Mouse (Mus musculus) heart, adult 2 months (tissue): ENCODE measurements around the gene 3300002I08Rik. TPM values are rescaled to one million over a fixed set of nuclear protein-coding genes. Genes with fewer than 3 reads are reported as not detected.

Experiments
- DNase-seq, 2 experiments: peaks; one replicate each; pipeline ENCODE4 v3.0.0; 2021
- H3K27ac ChIP-seq: fragments of 200-600 bp; 2 replicates; pipeline ENCODE4 v1.8.1; 2022
- H3K27me3 ChIP-seq: fragments of 200-500 bp; 2 replicates; pipeline ENCODE4 v1.6.1; 2012; ENCODE audit warnings: mild to moderate bottlenecking, low read length, inconsistent platforms, mixed read lengths; ENCODE audit not compliant: control insufficient read depth, insufficient read depth
- H3K36me3 ChIP-seq: fragments of 200-500 bp; 2 replicates; pipeline ENCODE4 v1.6.1; 2012; ENCODE audit warnings: low read length, inconsistent platforms; ENCODE audit not compliant: control insufficient read depth, insufficient read depth
- H3K4me1 ChIP-seq: fragments of 200-500 bp; 2 replicates; pipeline ENCODE4 v1.6.1; 2011; ENCODE audit warnings: low read length; ENCODE audit not compliant: control insufficient read depth, insufficient read depth
- H3K4me3 ChIP-seq: fragments of 200-600 bp; 2 replicates; pipeline ENCODE4 v1.8.1; 2022
- H3K79me2 ChIP-seq: fragments of 200-500 bp; replicated peaks from 2 replicates; pipeline ENCODE4 v1.6.1; 2012; ENCODE audit warnings: mild to moderate bottlenecking, inconsistent platforms, low read length, moderate library complexity, mixed read lengths; ENCODE audit not compliant: control insufficient read depth, insufficient read depth
- H3K9ac ChIP-seq: fragments of 200-500 bp; 2 replicates; pipeline ENCODE4 v1.6.1; 2012; ENCODE audit warnings: low read depth, mild to moderate bottlenecking, control low read depth, inconsistent platforms, low read length, mixed read lengths
- CTCF ChIP-seq: fragments of 200-600 bp; IDR thresholded peaks from 2 replicates; pipeline ENCODE4 v1.8.1; 2022; ENCODE audit warnings: antibody characterized with exemption, mild to moderate bottlenecking, moderate library complexity
- EP300 ChIP-seq: fragments of 200-500 bp; IDR thresholded peaks from 2 replicates; pipeline ENCODE4 v1.6.1; 2011; ENCODE audit warnings: low read depth, low read length, control low read depth; ENCODE audit not compliant: insufficient read depth
- POLR2A ChIP-seq: fragments of 200-500 bp; IDR thresholded peaks from 2 replicates; pipeline ENCODE4 v1.6.1; 2011; ENCODE audit warnings: mild to moderate bottlenecking, low read depth, low read length, control low read depth; ENCODE audit not compliant: insufficient read depth
- WGBS: fragments of 180-500 bp; shearing (Covaris S2); methylation state at CpG from one replicate; pipeline ENCODE4 v1.1.7; 2018; 5-methylcytosine and 5-hydroxymethylcytosine counted together
- intact Hi-C: fragments of 180-260 bp; cut with DNase I; formaldehyde crosslinking; loops from one replicate; pipeline ENCODE4 v1.15.1; 2025
- polyA plus RNA-seq: library from polyadenylated mRNA; depleted of rRNA; stranded (reverse); fragments of >200 nt; gene quantifications from 2 replicates; pipeline ENCODE4 v1.2.3, GENCODE M21; 2012; rRNA removed
- total RNA-seq, 2 experiments: library from RNA; stranded (reverse); gene quantifications; 2 replicates each; pipeline ENCODE4 v1.2.3; 2021

The 3300002I08Rik gene
- total and polyA plus RNA-seq, 3 experiments = 0.78 to 1.5 (median 1.4) TPM

DNA sequence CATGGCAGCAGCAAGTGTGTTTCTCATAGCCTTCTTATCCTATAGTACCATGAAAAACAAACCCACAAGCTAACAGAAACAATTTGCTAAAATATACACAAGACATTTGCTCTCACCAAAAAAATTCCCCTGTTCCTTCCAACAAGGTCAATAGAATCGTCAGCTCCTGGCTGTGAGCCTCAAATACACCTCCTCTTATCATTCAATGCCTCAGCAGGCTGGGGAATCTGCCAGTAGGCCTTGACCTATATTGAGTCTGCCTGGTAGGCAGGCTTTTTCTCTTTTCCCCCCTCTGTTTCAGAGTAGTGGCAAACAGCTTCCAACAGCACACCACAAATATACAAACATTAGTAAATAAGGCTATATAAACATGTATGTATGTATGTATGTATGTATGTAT, 63.5 kb downstream of the 3300002I08Rik start:
- 19% methylated on average over 1 of the region's 1 CpGs for WGBS
- intact Hi-C loops = no loop called here
- Histone ChIP-seq H3K79me2 (no peaks in the 10 kb centered on the region), H3K4me1 (no peaks in the 10 kb centered on the region; the same call in 1 of the 2 replicates), H3K27me3 (no peaks in the 10 kb centered on the region), H3K36me3 (no peaks in the 10 kb centered on the region), H3K9ac (no peak overlapping the region), H3K27ac (no peak overlapping the region), H3K4me3 (no peak overlapping the region)
- DNase-seq = peak in 1 of 2 experiments; percentile 21
- TF ChIP-seq EP300 = no peak

DNA sequence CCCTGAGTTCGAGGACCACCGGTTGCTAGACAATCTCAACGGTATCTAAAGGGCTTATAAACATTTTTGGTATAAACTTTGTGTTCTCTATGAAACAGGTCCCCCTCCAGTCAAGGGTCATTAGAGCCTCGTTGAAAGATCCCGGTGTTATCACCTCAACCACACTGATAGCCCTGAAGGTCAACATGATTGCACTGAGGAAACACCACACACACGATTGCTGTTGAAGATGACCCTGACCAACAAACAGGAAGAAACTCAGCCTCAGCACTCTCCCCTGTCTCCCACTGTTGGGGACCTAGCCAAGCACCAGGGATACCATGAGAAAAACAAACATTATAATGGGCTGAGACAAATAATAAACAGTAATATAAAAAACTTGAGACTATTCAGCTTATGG, 68.9 kb downstream of the 3300002I08Rik start:
- Histone ChIP-seq H3K36me3 (no peaks in the 10 kb centered on the region), H3K79me2 (no peaks in the 10 kb centered on the region), H3K27ac (no peak overlapping the region), H3K27me3 (no peaks in the 10 kb centered on the region), H3K4me3 (no peak overlapping the region), H3K4me1 (no peaks in the 10 kb centered on the region), H3K9ac (no peak overlapping the region)
- WGBS = 60% methylated on average over 6 of the region's 6 CpGs
- no peak for DNase-seq
- TF ChIP-seq EP300 (no peak), CTCF (no peak), POLR2A (no peak)
- intact Hi-C loops = no loop called here

Other genes starting within 250 kb of the 3300002I08Rik start
- 1 to 10 TPM; 4.1 to 4.9 TPM for gene Zfp120, start 226.1 kb downstream of the 3300002I08Rik start, total RNA-seq
- 0.76 and 1.6 TPM in 2 replicates for gene Zfp120, start 226.1 kb downstream of the 3300002I08Rik start, polyA plus RNA-seq
- not detected for gene Gm10770, start 183.1 kb downstream of the 3300002I08Rik start, total RNA-seq
- not detected in 2 replicates for gene Gm10770, start 183.1 kb downstream of the 3300002I08Rik start, polyA plus RNA-seq
- gene Gm14139, start 181.0 kb downstream of the 3300002I08Rik start, total RNA-seq = not detected
- not detected in 2 replicates for gene Gm14139, start 181.0 kb downstream of the 3300002I08Rik start, polyA plus RNA-seq
- 1 to 10 TPM; 1.5 to 1.7 TPM for gene Zfp937, start 144.7 kb downstream of the 3300002I08Rik start, total RNA-seq
- 0.20 and 0.67 TPM in 2 replicates for gene Zfp937, start 144.7 kb downstream of the 3300002I08Rik start, polyA plus RNA-seq
- gene Gm21994, start 107.2 kb downstream of the 3300002I08Rik start, total RNA-seq = 1 to 10 TPM; 1.6 to 1.8 TPM
- gene Gm21994, start 107.2 kb downstream of the 3300002I08Rik start, polyA plus RNA-seq = 0.18 TPM in 1 of 2 replicates, not detected in the other
- under 1 TPM in 1 of 2 experiments, not detected in 1; 0.08 TPM for gene Gm14124, start 105.2 kb downstream of the 3300002I08Rik start, total RNA-seq
- not detected in 2 replicates for gene Gm14124, start 105.2 kb downstream of the 3300002I08Rik start, polyA plus RNA-seq
- gene Gm10130, start 39.1 kb downstream of the 3300002I08Rik start, total RNA-seq = 1 to 10 TPM in 1 of 2 experiments, not detected in 1; 1.1 TPM
- gene Gm10130, start 39.1 kb downstream of the 3300002I08Rik start, polyA plus RNA-seq = not detected in 2 replicates
- gene Zfp442, start 88.7 kb upstream of the 3300002I08Rik start, total RNA-seq = 1 to 10 TPM; 6.5 to 7.1 TPM
- gene Zfp442, start 88.7 kb upstream of the 3300002I08Rik start, polyA plus RNA-seq = 0.37 and 1.1 TPM in 2 replicates
- under 1 TPM in 1 of 2 experiments, not detected in 1; 0.14 TPM for gene Zfp345, start 122.3 kb upstream of the 3300002I08Rik start, total RNA-seq
- gene Zfp345, start 122.3 kb upstream of the 3300002I08Rik start, polyA plus RNA-seq = not detected in 2 replicates
- not detected for gene Cst7, start 207.7 kb upstream of the 3300002I08Rik start, total RNA-seq
- gene Cst7, start 207.7 kb upstream of the 3300002I08Rik start, polyA plus RNA-seq = 0.47 TPM in 1 of 2 replicates, not detected in the other
- gene Apmap, start 245.8 kb upstream of the 3300002I08Rik start, total RNA-seq = 10 to 100 TPM; 52.6 to 56.9 TPM
- 37.5 and 59.4 TPM in 2 replicates for gene Apmap, start 245.8 kb upstream of the 3300002I08Rik start, polyA plus RNA-seq